Mouse (Mus musculus): Measurements from ENCODE around the gene Nwd2.

Nwd2 gene

DNA sequence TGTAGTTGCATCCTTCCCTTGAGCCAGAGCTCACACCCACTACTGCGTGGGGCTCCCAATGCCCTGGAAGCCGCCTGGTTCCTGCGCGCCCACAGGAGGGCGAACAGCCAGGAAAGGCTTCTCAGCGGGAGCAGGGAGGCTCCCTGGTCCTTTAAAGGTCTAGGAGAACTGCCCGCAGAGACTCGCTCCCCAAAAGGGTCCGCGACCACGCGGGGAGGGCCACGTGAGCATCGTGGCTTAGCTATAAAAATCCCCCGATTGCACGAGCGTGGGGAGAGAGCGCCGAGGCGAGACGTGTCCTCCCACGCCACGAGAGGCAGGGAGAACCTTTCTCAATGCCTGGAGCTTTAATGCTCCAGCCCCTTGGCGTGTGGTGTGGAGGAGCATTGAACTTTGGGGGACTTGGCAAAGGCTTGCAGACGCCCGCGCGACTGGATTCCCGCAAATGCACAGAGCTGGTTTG, at the start of gene Nwd2:
Nwd2 (plus strand) TSS at position 33 of the 463 bp plus-strand sequence.
- no peak for DNase-seq (ENCODE audit: low spot score in 2 of 2)

DNA sequence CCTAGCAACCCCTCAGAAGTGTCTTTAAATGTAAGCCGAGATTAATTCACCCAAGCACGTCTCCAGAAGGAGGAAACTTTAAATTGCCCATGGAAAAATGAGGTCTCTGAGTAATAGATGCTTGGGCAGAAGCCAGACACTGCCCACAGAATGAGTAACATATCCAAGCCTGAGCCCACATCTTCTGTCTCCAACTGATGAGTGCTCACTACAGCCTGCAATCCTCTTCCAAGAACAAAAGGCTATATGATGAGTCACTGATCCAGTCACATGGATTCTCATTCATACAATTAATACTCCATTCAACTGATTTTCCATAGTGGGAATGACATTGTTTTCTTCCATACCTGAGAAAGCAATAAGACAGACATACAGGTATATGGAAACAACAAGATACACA, 41.5 kb upstream of the Nwd2 start:
- no peak for DNase-seq (ENCODE audit: low spot score in 2 of 2)

DNA sequence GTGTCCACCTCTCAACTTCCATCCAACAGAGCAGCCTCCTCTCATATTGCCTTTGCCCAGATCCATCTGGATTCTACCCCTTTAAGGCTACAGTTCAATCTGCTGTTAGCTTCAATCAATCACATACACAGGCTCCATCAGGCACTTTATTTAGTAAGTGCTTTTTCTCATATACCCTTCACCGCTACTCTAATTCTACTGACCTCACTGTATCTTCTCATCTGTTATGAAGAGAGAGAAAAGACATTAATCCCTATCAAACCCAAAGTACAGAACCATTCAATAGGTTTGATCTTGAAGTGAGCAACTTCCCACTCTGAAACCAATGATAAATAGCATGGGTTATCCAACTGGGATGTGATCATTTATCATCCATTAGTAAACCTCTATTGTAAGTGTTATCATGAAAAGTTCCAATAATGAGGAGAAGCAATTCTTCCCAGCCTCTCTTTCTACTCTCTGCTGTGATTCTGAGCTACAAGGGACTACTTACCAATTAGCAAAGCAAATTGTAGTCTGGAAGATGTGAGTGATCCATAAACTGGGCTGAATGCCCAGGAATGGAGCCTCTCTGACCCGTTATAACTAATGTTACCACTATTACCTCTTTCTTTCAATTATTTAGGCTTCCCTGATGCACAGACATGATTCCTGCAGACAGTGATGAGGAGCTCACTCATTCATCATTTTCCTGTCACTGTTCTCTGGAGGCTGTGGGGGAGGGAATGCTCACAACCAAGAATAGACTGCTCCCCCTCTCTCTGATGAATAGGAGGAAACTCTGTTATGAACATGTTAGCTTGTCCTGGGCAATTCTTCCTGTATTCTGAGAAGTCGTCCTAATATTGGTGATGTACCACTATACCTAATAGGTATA, 31.9 kb upstream of the Nwd2 start:
- DNase-seq (ENCODE audit: low spot score in 2 of 2) = no peak

DNA sequence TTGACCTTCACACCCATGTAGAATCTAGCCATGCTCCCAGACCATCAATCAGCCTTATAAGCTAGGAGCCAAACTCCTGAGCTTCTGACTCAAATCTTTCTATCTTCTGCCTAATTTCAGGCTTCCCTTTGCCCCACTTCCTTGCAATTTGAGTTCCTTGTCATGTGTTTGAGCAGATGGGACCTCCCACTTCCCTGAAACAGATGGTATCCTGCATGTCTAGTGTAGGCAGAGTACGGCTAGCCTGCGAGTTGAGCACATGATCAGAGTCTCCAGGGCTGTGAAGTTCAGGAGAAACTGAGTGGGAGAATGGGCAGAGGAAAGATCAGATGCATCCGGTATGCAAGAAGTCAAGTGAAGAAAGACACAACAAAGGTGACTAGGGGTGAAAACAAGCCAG, 24.8 kb upstream of the Nwd2 start:
- DNase-seq (ENCODE audit: low spot score in 2 of 2) = no peak

DNA sequence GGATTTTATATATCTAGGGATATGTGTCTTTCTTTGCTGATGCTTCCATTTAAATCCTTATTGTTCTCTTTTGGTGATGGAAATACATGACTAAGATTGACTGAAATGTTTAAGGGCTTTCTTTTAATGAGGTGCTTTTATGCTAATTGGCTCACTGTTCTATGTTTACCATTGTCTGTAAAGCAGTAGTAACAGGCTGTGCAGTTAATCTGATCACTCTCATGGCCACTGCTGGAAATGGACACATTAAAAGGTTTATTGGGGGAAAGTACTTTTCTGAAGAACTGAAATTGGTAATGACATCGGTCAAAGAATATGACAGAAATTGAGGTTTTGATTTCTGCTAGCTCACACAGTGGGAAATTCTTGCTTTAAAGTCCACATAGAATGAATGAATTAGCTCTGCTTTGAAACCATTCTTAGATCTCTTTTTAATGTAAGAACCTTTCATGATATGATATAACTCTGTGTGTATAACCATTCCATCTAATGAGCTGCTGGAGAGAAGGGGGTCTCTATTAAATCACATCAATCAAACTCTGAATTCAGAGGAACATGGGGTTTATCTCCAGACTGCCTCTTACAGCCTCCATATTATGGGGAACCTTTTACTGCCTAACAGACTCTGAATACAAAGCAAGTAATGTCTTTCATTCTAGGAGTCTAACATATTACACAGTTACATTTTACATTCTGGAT, 20.9 kb upstream of the Nwd2 start:
- no peak for DNase-seq (ENCODE audit: low spot score in 2 of 2)

DNA sequence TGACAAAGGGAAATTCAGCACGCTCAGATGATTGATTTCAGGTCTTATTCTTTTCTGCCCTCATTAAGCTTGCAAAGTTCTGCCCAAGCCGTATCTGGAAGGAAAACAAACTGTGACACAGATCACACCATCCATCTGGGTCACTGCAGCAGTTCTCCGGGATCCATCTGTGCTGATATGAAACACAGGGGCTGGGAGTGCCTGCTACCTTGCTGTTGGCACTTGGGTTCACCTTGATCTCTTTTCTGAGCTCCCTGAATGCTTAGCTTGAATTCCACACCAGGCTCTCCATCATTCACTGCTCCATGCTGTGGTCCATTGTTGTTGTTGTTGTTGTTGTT, 20.4 kb upstream of the Nwd2 start:
- no peak for DNase-seq (ENCODE audit: low spot score in 2 of 2)

DNA sequence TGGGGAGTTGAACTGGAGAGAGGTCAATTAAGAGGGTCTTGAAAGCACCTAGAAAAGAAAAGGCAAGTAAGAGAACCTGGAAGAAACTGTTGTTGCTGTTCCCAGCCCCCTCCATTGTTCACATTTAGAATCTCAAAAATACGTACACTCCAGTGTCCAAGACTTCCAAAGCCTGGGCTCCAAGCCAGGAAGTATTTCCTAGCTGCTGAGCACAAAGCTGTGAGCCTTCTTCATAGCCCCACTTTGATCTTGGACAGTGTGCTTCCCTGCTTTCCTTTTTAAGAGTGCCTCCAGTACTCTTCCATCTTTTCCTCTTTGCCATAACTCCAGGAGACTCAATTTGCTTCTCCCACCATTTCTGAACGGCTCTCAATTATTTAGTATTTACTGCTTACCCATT, 14.3 kb upstream of the Nwd2 start:
- DNase-seq (ENCODE audit: low spot score in 2 of 2) = no peak

DNA sequence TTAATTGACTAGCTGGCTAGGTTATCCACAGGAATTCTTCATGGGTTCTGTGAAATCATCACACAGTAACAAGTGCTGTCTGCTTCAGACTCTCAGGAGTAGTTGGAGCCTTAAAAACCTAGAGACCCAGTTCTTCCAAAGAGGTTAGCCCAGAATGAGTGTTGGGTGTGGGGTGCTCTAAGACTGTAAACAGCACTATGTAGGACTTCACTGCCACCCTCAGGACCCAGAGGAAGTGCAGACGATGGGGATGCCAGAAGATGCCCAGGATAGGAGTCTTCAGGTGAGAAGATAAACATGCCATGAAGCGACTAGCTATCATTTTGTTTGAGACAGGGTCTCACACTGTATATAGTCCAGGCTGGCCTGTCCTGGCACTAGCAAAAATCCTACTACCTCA, 715 bp upstream of the Nwd2 start:
- no peak for DNase-seq (ENCODE audit: low spot score in 2 of 2)

DNA sequence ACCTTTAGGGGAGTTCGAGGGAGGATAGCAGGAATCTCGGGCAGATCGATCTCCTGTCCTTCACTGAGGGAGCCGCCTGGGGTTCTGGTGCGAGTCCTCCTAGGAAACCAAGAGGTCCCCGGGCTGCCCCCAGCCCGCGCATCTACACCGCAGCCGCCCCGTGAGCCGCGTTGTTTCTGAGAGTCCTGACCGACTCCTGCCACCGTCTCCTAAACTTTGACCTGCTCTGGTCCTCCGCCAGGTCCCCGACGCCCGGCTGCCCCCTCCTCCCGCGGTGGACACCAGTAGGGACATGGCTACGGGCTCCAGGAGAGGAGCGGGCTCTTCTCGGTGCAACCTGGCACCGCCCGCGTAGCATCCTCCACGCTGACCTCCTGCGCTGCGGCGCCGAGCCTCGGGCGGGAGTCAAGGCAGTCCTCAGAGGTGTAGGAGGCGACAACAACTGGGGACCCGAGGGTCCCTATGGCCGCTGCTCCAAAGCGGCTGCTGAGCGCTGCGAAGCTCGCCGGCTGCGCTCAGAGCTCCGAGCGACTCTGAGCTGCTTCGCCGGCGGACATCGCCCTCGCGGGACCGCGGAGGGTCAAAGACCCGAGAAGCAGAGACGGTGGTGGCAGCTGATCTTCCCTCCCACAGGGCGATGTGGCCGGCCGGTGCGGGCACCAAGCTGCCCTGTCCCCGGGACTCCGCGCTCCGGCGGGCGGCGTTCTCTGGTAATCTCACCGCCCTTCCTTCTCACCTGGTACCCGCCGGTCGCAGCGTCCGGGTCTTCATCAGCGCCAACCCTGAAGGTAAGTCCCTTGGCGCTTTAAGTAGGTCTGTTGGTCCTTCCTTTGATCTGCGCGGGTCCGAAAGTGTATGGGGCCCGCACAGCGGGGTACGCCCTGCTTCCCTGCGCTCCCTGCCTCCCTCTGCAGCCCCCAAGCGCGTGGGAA, 897 bp downstream of the Nwd2 start:
- no peak for DNase-seq (ENCODE audit: low spot score in 2 of 2)

DNA sequence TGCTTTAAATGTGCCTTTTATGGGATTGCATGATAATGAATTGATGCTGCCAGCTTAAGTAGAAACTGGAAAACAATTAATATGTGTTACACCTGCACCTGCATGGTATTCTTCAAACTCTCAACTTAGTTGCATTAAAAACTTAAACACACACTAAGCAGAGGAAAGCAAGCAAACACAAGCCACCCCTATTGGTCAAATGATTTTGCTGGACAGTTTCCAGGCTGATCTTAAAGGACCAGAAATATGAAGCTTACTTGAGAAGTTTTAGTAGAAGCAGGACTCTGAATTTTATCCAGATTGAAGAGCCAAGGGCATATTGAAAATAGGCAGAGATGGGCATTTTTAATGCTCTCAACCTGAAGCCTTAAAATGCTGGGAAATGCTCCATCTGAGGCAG, 2.9 kb downstream of the Nwd2 start:
- DNase-seq (ENCODE audit: low spot score in 2 of 2) = no peak

DNA sequence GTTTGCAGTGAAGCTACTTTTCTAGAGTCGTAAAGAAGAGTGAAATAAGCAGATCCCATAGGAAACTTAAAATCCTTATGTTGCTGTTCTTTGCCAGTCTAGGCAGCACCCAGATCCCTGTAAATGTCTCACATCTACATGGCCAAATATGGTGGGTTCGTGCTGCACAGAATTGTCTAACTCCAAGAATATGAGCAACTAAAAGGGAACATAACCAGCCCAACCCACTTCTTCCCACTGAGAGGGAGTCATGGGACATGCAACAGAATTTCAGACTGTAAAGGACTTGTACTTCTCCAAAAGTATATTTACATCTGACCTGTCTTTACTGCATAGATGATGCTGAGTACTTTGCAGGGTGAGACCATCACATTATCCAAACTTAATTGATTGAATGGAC, 3.8 kb downstream of the Nwd2 start:
- no peak for DNase-seq (ENCODE audit: low spot score in 2 of 2)

DNA sequence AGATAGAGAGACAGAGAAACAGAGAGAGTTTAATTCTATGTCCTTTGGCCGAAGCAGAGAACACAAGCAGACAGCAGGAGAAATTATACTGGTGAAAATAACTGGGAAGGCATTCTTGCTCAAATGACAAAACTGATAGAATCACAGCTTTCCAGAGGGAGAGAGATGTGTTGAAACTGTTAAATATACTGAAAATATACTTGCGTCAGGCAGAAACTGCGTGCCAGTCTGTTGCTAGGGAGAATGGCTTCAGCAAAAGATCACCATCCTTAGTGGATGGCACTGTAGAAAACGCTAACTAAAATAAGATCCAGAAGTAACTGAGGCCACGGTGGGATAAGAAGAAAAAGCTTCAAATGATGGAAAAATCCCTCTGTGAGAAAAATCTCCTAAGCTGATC, 18.0 kb downstream of the Nwd2 start:
- DNase-seq (ENCODE audit: low spot score in 2 of 2) = no peak

DNA sequence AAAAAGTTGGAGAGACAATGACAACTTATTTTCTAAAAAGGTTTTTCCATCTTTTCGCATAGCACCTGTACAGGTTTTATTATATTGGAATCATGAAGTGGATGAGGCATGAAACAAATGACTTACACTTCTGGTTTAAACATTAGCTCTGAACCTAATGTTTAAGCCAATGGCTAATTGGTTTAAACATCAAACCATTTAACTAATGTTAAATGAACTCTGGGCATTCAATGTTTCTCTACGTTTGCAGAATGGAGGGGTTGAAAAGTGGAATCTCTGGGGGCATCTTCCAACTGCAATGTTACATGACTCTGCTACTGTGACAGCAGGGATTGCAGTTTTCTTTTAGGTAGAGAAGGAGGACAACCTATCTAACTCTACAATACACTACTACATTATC, 27.0 kb downstream of the Nwd2 start:
- DNase-seq (ENCODE audit: low spot score in 2 of 2) = no peak

DNA sequence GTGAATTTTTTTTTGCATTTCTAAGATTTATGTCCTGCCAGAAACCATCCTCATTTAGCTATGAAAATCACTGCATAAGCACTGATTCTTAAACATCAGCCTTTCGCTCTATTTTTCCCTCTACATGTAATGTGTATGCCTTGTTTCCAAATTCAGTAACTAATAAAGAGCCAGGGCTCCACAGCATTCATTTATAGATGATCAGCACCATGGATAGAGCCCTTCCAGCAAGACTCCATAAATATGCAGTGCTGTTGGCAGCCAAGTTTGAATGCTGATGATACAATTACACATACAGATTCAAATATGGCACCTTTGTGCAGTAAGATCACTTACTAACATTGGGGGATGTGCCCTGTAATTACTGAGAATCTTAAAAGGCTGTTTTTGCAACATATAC, 40.2 kb downstream of the Nwd2 start:
- DNase-seq (ENCODE audit: low spot score in 2 of 2) = no peak

DNA sequence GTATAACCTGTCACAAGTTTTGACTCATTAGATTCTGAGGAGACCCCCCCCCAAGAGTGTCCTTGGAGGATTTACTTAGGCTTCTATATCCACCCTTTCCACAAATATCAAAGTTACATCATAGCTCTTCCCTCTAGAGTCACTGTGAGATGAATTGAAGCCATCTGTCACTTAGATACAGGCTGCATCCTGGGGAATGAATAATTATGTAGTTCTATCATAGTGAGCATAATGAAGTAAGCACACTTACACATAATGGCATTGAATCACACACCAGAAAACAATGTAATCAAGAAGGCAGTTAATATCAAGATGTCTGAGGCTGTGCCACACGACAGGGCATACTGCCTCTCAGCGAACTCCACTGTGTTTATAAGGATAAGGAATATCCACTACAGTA, 47.9 kb downstream of the Nwd2 start:
- DNase-seq (ENCODE audit: low spot score in 2 of 2) = no peak

DNA sequence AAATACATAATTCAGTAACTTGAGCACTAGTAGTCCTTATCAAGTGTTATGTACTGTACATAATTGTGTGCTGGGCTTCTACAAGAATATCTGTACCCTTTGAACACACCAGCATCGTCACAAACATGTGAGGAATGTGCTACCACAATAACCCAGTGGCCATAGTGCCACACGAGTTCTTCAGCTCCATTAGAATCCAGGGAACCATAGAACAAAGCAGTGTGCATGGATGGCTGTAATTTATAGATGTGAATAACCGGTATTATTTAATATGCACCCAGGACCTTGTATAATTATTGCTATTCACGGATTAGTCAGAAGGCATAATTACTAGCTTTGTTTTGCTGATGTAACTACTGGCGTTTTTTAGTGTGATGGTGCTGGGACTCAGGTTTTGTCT, 48.3 kb downstream of the Nwd2 start:
- no peak for DNase-seq (ENCODE audit: low spot score in 2 of 2)

DNA sequence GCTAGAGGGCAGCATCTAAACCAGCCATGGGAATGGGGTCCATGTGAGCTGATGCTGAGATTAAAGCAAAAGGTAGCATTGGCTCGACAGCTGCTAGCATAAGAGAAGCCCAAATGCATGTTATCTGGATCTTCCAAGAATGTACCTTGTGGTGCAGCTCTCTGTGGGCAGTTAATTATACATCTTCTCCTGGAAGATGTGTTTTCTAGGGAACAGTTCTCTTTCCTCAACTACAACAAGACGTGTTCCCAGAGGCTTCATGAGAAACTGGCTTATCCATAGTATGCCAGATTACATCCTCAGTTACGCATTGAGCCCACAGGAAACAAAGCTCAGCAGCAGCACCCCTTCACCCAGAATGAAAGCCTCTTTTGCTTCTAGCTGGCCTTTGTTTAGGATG, 80.1 kb downstream of the Nwd2 start:
- no peak for DNase-seq (ENCODE audit: low spot score in 2 of 2)

DNA sequence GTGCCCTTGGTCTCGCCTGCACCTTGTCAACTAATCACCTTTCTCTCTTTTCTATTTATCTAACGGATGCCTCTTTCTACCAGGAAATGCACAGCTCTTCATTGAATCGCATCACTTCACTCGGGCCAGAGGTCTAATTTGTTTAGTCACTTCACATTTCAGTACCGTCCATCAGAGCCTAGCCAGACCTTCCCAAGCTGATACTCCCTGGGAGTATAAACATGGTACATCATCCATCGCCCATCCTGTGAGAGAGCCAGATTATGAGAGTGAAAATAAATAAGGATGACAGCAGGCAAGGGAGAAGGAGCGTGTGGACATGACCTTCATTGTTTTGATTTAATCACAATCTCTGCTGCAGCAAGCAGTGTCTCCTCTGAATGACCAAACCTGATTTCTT, 86.6 kb downstream of the Nwd2 start:
- no peak for DNase-seq (ENCODE audit: low spot score in 2 of 2)

DNA sequence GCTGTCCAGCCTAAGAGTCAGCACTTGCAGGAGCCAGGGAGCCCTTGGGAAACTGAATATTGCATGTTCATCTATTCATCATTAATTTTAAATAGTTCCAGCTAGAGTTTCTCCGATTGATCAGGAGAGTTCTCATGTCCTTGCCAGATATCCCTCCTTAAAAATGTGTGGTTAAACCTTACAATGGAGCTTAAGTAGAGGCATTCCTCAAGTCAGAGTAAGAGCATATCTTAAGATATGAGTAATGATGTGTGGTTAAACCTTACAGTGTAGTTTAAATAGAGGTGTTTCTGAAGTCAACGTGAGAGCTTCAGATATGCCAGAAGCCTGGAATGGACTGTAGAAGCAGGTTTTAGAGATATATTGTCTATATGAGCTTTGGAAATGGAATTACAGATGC, 94.5 kb downstream of the Nwd2 start:
- DNase-seq (ENCODE audit: low spot score in 2 of 2) = no peak

DNA sequence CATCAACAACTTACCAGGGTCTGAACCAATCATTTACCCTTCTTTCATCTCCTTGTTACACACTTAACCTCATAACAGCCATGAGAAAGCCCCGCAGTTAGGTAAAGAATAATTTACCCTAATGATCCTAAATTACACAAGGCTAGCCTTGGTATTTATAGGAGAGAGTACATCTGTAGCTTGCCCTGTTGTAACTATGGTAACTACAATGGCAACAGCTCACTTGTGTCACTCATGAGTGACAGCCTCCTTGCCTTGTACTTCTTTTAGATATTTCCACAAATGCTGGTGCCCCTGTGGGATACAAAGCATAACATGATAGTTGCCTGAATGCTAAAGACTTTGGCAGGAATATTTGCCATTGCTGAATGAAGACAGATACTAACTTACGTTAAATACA, 99.4 kb downstream of the Nwd2 start:
- no peak for DNase-seq (ENCODE audit: low spot score in 2 of 2)

DNA sequence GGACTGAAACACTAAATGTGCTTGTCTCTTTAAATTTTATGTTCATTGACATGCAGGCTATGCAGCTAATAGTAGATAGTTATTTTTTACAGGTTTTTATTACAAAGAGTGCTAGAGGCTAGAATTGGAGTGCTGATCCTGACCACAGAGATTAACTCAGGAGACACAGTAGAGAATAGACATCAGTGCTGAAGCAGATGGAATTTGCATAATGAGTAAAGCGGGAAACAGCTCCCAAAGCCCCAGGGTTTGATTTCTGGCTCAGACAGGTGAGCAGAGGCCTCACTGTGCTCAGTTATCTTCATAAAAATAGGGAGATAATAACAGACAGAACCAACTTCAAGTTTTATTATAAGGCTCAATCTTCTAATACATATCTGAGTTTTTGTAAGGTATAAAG, 99.9 kb downstream of the Nwd2 start:
- DNase-seq (ENCODE audit: low spot score in 2 of 2) = no peak

DNA sequence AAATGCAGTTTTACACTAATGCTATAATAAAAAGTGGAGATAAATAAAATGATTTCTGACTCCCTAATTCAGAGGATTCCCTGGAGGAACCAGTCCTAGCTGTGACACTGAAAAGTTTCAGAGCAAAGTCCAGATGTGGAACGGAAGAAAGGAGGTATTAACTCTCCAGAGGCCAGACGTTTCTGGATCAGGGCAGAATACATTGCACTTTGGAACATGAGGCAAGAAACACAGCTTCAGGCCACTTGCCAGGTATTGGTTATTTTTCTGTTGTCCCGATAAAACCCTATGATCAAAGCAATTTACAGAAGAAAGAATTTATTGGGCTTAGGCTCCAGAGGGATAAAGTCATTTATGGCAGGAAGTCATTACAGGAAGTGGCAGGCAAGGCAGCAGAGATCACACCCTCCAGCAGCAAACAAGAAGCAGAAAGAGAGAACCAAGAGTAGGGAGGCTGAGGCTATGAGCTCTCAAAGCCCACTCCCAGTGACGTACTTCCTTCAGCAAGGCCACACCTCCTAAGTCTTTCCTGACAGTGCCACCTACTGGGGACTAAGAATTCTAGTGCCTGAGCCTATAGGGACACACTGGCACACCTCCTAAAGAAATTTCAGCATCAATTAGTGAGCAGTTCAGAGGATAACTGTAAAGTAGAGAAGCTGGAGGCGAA, 106.3 kb downstream of the Nwd2 start:
- DNase-seq (ENCODE audit: low spot score in 2 of 2) = no peak

Data from natural killer cell, adult 2 months (primary cell).